Mouse (Mus musculus): Measurements from ENCODE around the gene Ilvbl.
"Not testable (repeated sequence)": the region's sequence is repeated elsewhere in the genome, so short reads cannot be mapped to it uniquely, and the experiment has no call there.

The Ilvbl gene

DNA sequence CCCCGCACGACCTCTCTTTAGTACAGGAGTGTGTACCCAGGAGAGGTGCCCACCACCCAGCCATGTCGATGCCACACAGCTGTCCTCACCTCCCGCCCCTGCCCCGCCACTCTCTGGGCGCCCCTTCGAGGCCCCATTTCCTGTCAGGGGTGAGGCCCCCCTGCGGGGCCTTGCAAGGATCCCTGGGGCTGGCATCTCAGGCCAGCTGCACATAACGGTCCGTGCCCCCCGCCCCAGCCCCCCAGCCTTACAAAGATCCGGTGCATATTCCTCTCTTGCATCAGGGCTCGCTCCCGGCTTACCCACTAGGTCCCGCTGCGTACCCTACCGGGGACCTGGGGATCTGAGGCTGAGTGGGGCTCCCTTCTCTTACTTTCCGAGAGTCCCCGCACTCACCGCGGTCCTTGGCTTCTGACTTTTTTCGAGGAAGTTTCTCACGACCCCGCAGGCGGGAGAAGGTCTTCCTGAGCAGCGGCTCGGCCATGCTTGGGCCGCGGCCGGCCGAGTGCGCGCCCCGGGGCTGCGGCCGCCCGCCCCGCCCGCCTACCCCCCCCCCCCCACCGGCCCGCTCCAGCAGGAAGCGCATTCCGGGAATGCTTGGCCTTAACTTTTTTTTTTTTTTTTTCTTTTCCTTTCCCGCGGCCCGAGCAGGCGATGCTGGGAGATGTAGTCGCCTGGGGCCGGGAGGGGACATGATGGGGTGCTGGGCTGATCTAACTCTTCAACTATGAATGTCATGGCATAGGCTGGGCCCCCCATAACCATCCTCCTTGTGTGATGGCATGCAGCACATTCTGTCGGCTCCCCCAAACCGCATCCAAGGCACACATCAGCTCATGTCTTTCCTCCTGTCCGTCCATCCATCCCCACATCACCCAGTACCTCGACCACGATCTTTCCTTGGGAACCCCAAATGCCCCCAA is 17.5 kb downstream of the Ilvbl start, which contains the start of gene Syde1:
Gene Syde1, minus strand, starts transcription at position 559 of the 923 bp plus-strand sequence.
- no peak for DNase-seq (ENCODE audit: extremely low read depth, low read depth)

DNA sequence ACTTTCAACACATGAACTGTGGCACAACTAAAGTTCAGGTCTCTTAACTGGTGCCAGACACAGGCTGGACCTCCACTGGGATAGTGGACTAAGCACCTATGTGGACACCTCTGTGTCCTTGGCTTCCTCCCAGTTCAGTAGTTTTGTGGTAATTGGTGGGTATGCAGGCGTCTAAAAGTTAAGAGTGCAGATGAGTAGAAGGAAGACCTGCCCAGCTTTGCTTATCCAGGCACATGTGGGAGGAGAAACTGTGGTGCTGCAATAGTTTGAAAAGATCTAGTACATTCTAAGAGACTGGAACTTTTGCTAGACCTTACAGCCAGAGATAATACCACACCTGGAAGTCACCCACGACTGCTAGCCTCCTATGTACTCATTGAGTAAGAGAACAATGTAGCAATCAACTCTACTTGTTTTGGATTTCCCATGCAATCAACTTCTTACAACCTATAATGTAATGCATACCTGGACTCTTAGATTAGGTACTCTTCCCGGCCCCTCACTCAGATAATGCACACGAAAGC is 18.8 kb downstream of the Ilvbl start:
- no peak for DNase-seq (ENCODE audit: extremely low read depth, low read depth)

DNA sequence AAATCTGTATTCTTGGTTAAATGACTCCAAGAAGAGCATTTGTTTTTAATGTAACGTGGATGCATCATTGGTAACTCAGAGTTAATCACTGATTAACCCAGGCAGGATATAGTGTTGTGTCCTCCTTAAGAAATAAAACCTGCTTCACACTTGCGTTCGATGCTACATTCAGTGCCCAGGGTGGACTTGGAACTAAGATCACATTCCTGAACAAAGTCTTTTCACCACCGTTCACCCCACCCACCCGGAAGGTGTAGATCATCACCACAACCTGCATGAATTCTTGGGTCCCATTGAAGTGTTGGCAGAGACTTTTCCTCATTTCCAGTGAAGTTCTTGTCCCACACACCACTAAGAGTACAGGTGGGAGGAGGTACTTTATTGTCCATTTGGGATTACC is 19.6 kb downstream of the Ilvbl start:
- no peak for DNase-seq (ENCODE audit: extremely low read depth, low read depth)

DNA sequence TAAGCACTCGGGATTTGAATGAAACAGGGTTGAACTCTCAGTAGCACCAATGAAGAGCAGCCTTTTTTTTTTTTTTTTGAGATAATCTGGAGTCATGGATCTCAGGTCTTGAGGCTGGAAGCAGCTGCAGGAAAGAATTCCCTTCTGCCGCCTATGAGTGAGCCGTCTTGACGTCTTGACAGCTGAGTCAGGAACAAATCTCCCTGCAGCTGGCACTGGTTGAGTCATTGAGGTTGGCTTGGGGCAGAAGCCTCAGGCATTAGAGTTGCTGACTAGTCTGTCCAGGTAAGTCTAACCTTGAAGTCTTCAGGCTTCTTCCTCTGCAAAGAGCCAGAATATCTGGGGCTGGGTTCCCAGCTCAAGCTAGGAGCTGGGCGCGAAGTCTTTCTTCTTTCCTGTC is 20.0 kb downstream of the Ilvbl start:
- DNase-seq (ENCODE audit: extremely low read depth, low read depth) = no peak

DNA sequence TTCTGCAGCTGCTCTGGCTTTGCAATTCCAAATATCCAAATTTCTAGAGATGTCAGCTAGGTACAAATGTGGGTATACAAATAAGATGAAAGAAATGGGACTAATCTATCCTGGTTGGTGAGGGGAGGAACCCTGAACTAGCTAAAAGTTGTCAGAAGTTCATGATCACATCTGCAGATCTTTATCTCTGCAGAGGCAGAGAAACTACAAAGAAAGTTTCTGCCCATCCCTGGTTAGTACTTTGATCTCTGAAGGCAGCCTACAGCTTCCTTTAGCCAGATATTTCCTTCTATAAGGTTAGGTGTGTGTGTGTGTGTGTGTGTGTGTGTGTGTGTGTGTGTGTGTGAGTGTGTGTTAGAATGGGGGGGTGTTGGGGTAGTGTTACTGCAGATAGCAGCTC is 20.4 kb downstream of the Ilvbl start:
- no peak for DNase-seq (ENCODE audit: extremely low read depth, low read depth)

DNA sequence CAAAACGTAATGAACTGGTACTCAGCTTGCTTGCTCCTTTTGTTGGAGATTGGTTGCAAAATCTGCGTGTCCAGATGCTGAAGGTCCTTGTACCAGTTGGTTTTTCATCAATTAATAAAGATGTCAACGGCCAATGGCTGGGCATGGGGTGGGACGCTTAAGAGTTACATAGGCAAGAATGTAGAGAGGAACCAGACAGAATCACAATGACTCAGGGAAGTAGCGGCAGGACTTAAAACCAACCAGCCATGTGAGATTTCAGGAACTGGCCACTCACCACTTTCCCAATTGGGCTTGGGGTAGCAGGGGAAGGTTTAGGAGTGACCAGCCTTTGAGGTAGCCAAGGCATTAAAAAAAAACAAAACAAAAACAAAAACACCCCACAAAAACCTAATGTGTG is 25.7 kb downstream of the Ilvbl start:
- no peak for DNase-seq (ENCODE audit: extremely low read depth, low read depth)

DNA sequence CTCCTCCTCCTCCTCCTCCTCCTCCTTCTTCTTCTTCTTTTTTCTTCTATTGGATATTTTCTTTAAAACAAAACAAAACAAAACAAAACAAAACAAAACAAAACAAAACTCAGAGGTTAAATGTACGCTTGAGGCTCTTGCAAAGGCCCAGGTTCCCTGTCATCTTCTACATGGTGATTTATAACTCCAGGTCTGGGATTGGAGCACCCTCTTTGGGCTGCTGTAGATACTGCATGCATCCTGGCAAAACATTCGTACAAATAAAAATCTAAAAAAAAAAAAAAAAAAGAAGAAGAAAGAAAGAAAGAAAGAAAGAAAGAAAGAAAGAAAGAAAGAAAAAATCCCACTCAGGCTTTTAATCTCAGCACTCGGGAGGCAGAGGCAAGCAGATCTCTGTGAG is 30.9 kb downstream of the Ilvbl start:
- no peak for DNase-seq (ENCODE audit: extremely low read depth, low read depth)

DNA sequence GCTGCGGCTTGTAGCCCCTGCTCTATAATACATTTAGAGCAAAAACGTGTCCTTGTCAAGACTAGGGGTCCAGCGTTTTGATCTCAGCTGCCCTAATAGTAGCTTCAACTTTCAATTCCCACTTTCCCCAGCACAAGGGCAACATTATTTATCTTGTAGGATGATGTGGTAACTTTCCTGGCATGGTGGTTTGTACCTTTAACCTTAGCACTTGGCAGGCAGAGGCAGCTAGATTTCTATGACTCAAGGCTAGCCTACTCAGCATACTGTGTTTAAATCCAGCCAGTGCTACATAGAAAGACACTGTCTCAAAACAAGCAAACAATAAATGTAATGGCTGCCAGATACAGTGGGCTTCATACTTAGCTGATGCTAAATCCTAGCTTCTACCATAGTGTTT is 33.5 kb downstream of the Ilvbl start:
- DNase-seq (ENCODE audit: extremely low read depth, low read depth) = no peak

DNA sequence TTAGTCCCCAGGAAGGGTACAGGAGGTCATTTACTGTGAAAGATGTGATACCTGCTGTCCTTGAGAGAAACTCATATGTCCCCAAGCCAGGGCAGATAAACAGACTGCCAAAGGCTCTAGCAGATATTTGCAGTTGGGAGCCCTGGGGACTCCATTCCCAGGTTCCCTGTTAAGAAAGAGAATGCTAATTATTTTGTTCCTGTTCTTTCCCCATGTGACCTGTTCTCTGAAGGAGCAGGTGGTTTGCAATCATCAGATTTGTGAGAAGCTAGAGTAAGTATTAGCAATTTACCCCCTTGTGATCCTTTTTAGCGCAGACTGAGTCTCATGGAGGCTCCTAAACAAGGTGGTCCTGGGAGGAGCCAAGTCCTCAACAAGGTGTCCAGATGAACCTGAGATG is 43.8 kb downstream of the Ilvbl start, which contains the start of gene Olfr1357:
Gene Olfr1357, minus strand, starts transcription at position 101 of the 400 bp plus-strand sequence.
- DNase-seq (ENCODE audit: extremely low read depth, low read depth) = no peak

DNA sequence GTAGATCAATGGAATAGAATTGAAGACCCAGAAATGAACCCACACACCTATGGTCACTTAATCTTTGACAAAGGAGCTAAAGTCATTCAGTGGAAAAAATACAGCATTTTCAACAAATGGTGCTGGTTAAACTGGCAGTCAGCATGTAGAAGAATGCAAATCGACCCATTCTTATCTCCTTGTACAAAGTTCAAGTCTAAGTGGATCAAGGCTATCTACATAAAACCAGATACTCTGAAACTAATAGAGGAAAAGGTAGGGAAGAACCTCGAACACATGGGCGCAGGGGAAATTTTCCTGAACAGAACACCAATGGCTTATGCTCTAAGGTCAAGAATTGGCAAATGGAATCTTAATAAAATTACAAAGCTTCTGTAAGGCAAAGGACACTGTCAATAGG is 49.0 kb downstream of the Ilvbl start:
- DNase-seq (ENCODE audit: extremely low read depth, low read depth) = not testable (repeated sequence)

DNA sequence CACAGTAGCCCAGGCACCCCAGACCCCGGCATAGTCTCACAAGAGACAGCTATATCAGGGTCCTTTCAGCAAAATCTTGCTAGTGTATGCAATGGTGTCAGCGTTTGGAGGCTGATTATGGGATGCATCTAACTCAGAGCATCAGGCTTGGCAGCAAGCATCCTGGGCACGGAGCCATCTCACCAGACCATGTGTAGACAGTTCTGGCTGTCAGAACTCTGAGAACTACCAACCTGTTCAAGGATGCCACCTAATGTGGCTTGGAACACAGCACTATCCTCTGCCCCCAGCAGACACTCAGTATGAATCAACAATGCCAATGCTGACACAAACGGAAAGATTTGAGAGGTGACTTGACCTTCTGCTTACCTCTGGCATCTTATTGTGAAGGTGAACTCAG is 56.0 kb downstream of the Ilvbl start:
- DNase-seq (ENCODE audit: extremely low read depth, low read depth) = no peak

DNA sequence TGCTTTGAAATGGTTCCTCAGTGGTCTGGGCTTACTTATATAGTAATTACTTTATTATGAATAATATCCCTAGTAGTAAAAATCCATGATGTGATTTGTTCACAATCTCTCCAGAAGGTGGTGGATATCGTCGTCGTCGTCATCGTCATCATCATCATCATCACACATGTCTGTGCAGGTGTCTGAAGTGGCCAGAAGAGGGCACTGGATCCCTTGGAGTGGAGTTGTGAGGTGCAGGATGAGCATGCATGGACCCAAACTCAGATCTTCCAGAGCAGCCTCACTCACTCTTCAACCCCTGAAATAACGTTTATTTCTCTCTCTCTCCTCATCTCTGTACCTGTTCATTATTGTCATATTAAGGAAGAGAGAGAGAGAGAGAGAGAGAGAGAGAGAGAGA is 58.2 kb downstream of the Ilvbl start:
- no peak for DNase-seq (ENCODE audit: extremely low read depth, low read depth)

All from MEL-GATA-1-ER (cell line).